In genomic region chr15:13172365-13173070, GRCm38 (mm10) we compare ENCODE assay signal across 8 mouse cellular contexts. TPM values are rescaled to one million over a fixed set of nuclear protein-coding genes. Genes with fewer than 3 reads are reported as not detected.
A peak's percentile ranks its signal among the peaks of the same experiment; 100 is the strongest.
DNase-seq lines count a peak whose midpoint lies in the region; ATAC-seq and TF ChIP-seq lines count a peak whose summit lies in the region.

No protein-coding gene starts in this region.

- H3K4me1 ChIP-seq in heart, postnatal 0 days (ENCODE audit: control insufficient read depth, insufficient read depth): peaks cover 15% of the 10 kb centered on the region
- H3K4me1 ChIP-seq in limb, embryonic 12.5 days (replicated peaks): peaks cover 15% of the 10 kb centered on the region

- no peak for ATAC-seq in heart, postnatal 0 days (ENCODE audit: insufficient read depth, low read depth)
- peak; percentile 28 for ATAC-seq in limb, embryonic 12.5 days (ENCODE audit: insufficient number of reproducible peaks, insufficient read depth, low FRiP score, low TSS enrichment, low read depth)

- peak overlapping the region; percentile 41; the same call in 1 of the 2 replicates for H3K9ac ChIP-seq in heart, postnatal 0 days (replicated peaks; ENCODE audit: low read depth, low read length)
- H3K9ac ChIP-seq in limb, embryonic 12.5 days (replicated peaks): peak overlapping the region; percentile 70

- no peak for TF ChIP-seq EP300 in heart, postnatal 0 days (IDR thresholded peaks at IDR 0.05; ENCODE audit: low read depth)

- peak overlapping the region; percentile 74; the same call in 1 of the 2 replicates for H3K27ac ChIP-seq in layer of hippocampus, adult 2 months
- no peak overlapping the region for H3K27ac ChIP-seq in heart, postnatal 0 days (ENCODE audit: low read depth)
- peak overlapping the region; percentile 45; the same call in 1 of the 2 replicates for H3K27ac ChIP-seq in limb, embryonic 12.5 days

- peak overlapping the region; percentile 56 for H3K4me3 ChIP-seq in layer of hippocampus, adult 2 months
- peak overlapping the region; percentile 64 for H3K4me3 ChIP-seq in heart, postnatal 0 days (ENCODE audit: low read depth, low read length)
- peak overlapping the region; percentile 61 for H3K4me3 ChIP-seq in limb, embryonic 12.5 days (replicated peaks)

- DNase-seq in layer of hippocampus, adult 2 months (ENCODE audit: low spot score in 2 of 2): no peak
- DNase-seq in layer of hippocampus, adult 11-12 months (ENCODE audit: low spot score): no peak
- peak; percentile 72 for DNase-seq in brain, embryonic 14.5 days (ENCODE audit: low read depth)
- peak; percentile 11 for DNase-seq in heart, postnatal 0 days (ENCODE audit: low spot score)
- peak; percentile 69 for DNase-seq in retina, embryonic 14.5 days (ENCODE audit: low spot score)
- no peak for DNase-seq in gastrocnemius, adult 8-10 months (ENCODE audit: low spot score in 2 of 2)
- no peak for DNase-seq in gastrocnemius, postnatal 36 days

- H3K4me2 ChIP-seq in heart, postnatal 0 days (ENCODE audit: low read depth, low read length): peak overlapping the region; percentile 98
- H3K4me2 ChIP-seq in limb, embryonic 12.5 days: peak overlapping the region; percentile 89

- TF ChIP-seq CTCF in layer of hippocampus, adult 2 months (conservative IDR thresholded peaks at IDR 0.05): no peak
- TF ChIP-seq CTCF in brain, embryonic 14.5 days (IDR thresholded peaks at IDR 0.05; ENCODE audit: borderline replicate concordance, extremely low read depth, insufficient read depth, insufficient read length): no peak
- TF ChIP-seq CTCF in heart, postnatal 0 days (IDR thresholded peaks at IDR 0.05; ENCODE audit: low read depth): no peak

- no peaks in the 10 kb centered on the region for H3K9me3 ChIP-seq in heart, postnatal 0 days (replicated peaks; ENCODE audit: control insufficient read depth, low read length)
- no peaks in the 10 kb centered on the region for H3K9me3 ChIP-seq in limb, embryonic 12.5 days

- H3K27me3 ChIP-seq in heart, postnatal 0 days (ENCODE audit: control insufficient read depth, insufficient read depth, low read length): peaks cover 21% of the 10 kb centered on the region; the same call in 1 of the 2 replicates
- H3K27me3 ChIP-seq in limb, embryonic 12.5 days: peaks cover 26% of the 10 kb centered on the region; the same call in 1 of the 2 replicates

- intact Hi-C loops in gastrocnemius, postnatal 36 days (cut with DNase I): no loop called here

- no peak for TF ChIP-seq POLR2A in brain, embryonic 14.5 days (IDR thresholded peaks at IDR 0.05; ENCODE audit: borderline replicate concordance, extremely low read depth, insufficient read depth, insufficient read length, poor library complexity, severe bottlenecking)

- under 1% methylated on average over 26 of the region's 26 CpGs for WGBS in heart, postnatal 0 days
- under 1% methylated on average over 26 of the region's 26 CpGs for WGBS in limb, embryonic 12.5 days

- H3K36me3 ChIP-seq in heart, postnatal 0 days (replicated peaks; ENCODE audit: control insufficient read depth, insufficient read depth, low read length): no peaks in the 10 kb centered on the region
- no peaks in the 10 kb centered on the region for H3K36me3 ChIP-seq in limb, embryonic 12.5 days

RNA-seq across cellular contexts. Expression of gene Cdh6, which starts 1.0 kb away (rescaled TPM):
- 1 to 10 TPM; 4.8 to 4.9 TPM for total RNA-seq in layer of hippocampus, adult 2 months (2021)
- 3.2 and 7.8 TPM in 2 replicates for polyA plus RNA-seq in brain, embryonic 14.5 days (2012; rRNA removed)
- 0.34 and 0.58 TPM in 2 replicates for total RNA-seq in heart, postnatal 0 days (2014; rRNA removed; ENCODE audit: low replicate concordance)
- 0.40 and 0.64 TPM in 2 replicates for polyA plus RNA-seq in heart, postnatal 0 days (2015; fragmentation: Nextera tagmentation; extraction: Ambion mirVana)
- polyA plus RNA-seq in limb, embryonic 12.5 days (2016; fragmentation: Nextera tagmentation; extraction: Ambion mirVana): 6.3 and 7.9 TPM in 2 replicates
- total RNA-seq in gastrocnemius, adult 8-10 months (2022): under 1 TPM; 0.11 to 0.29 (median 0.15) TPM
- total RNA-seq in gastrocnemius, postnatal 36 days (2021): under 1 TPM; 0.22 to 0.26 TPM

Comparison
In these comparisons a context has a peak if more than half of its experiments do, and no peak if none do; other contexts are left out.
1. DNase-seq: peak in brain, embryonic 14.5 days (single experiment), heart, postnatal 0 days (single experiment) and retina, embryonic 14.5 days (single experiment); none in layer of hippocampus, adult 2 months (0 of 2), layer of hippocampus, adult 11-12 months (single experiment), gastrocnemius, adult 8-10 months (0 of 2) and gastrocnemius, postnatal 36 days (0 of 2).
2. Peak in every context shown above with its lines, with median percentiles within 50 percentile points of each other: H3K4me3 ChIP-seq.